Mouse (Mus musculus): Measurements from ENCODE around the gene Csrnp3.
"Not testable (repeated sequence)": the region's sequence is repeated elsewhere in the genome, so short reads cannot be mapped to it uniquely, and the experiment has no call there.

Csrnp3 gene

GRCm38 (mm10) chr2:65845551-65845950 is at the start of gene Csrnp3:
TSS of gene Csrnp3 (plus strand) at chr2:65845767.
- DNase-seq (ENCODE audit: low spot score): no peak

DNA sequence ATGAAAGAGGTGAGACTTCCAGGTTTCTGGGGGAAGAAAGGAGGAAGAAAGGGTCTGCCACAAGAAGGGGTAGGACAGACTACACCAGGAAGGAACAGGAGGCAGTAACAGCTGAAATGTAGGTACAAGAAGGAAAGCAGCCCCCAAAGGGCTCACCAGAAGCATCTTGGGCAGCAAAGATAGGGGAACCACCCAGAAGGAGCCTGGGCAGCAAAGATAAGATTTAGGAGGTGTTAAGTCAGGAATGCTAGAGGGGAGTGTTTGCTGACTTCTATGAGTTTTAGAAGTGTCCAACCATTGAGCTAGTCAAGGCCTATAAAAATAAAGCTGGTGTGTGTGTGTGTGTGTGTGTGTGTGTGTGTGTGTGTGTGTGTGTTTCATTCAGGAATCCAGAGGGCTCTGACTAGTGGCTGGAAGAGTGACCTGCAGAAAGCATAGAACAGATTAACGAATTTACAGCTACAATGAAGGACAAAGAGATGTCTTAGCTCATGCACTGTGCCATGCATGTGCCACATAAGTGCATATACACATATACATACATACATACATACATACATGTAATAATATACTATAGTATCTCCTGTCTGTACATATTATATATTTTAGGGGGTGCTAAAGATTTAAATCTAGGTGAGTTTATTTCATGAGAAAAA is 44.4 kb upstream of the Csrnp3 start:
- no peak for DNase-seq (ENCODE audit: low spot score)

- no peak for DNase-seq (ENCODE audit: low spot score)
These were observed 39.0 kb upstream of the Csrnp3 start for GRCm38 (mm10) chr2:65806556-65806955.

- DNase-seq (ENCODE audit: low spot score): not testable (repeated sequence)
These were observed 34.4 kb upstream of the Csrnp3 start for GRCm38 (mm10) chr2:65811203-65811602.

DNA sequence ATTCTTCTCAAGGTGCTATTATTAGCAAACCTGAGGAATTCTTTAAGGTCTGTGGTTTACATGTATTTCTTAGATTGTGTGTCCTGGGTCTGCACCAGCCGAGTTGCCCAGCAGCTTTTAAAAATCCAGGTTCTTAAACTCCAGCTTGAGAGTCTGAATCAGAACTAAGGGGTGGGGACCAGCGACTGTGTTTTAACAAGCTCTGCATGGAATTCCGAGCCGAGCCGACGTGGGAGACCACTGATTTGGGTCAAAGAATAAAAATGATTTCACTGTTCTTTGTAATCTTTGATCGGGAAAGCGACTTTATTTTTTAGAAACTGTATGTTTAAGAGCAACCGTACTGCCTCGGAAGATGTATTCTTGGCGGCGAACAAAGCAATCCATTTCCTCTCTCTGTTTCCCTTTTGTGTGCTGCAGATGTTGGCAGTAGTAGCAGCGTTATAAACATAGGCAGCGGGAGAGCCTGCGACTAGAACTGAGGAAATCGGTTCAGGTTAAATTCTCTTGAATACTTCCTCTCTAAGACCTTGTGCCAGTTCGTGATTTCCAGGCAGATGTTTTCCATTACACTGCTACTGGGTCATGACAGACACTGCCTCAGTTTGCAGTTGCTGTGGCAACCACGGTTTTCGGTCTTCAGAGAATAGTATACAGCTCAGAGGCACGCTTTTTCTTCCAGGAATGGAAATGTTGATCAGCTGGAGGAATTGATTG is 27.3 kb upstream of the Csrnp3 start:
- DNase-seq (ENCODE audit: low spot score): peak; percentile 28

GRCm38 (mm10) chr2:65820114-65820769 is 25.3 kb upstream of the Csrnp3 start:
- DNase-seq (ENCODE audit: low spot score): no peak

DNA sequence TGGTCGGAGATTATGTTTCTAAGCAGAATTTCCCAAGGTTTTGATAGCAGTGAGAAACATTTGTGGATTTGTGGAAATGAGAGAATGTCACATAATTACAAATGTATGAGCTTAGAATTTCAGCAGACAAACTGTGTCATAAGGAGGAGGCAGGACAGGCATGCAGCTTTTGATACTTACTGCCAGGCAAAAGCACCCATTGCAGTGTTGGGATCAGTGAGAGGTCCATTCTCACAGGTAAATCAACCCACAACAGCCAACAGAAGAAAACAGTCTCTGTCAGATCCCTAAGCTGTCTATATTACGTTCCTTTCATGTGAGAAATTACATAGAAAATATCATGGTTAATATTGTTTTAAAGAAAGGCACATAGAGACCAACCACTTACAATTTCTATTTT is 19.3 kb upstream of the Csrnp3 start:
- no peak for DNase-seq (ENCODE audit: low spot score)

GRCm38 (mm10) chr2:65826801-65827200 is 18.8 kb upstream of the Csrnp3 start:
- DNase-seq (ENCODE audit: low spot score): no peak

DNA sequence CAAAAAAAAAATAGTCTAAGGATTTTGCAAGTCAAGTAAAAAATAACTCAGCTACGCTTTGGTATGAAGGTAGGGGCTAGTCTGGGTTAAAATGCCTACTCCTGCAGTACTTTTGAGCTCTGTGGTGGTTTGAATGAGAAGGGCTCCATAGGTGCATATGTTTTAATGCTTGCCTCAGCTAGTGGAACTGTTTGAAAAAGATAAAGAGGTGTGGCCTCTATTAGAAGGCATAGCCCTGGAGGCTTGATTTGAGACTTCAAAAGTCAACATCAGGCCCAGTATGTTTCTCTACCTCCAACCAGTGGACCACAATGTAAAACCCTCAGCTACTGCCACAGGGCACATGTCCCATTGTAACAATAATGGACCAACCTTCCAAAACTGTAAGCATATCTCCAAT is 16.9 kb upstream of the Csrnp3 start:
- no peak for DNase-seq (ENCODE audit: low spot score)

DNA sequence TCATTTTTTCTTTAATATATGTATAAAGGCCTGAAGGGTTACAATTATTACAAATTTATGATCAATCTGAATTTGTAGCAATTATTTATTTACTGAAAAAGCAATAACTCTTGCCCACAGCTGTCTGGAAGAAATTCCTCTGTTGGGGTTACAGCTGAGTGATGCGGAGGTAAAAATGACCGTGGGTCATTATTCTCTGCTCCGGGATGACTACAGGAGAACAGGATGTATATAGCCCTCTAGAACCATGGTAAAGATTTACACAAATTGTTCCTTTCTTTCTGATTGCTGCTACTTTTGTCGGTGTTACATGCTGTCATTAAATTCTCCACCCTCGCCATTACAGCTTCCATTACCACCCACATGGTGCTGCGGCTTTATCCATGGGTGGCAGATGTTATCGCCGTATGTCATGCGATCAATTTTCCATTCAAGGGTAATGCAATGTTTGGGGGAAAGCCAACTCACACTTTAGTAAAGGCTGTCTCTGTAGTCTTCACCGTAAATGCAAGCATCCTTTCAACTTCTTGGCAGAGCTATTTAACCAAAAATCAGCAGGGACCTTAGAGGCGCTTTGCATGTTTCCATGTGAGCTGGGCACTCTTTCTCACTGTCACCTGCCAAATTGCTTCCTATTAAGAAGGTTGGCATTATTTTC is 12.7 kb upstream of the Csrnp3 start:
- DNase-seq (ENCODE audit: low spot score): no peak

- no peak for DNase-seq (ENCODE audit: low spot score)
These were observed 12.1 kb upstream of the Csrnp3 start for GRCm38 (mm10) chr2:65833421-65833820.

- no peak for DNase-seq (ENCODE audit: low spot score)
These were observed 4.0 kb upstream of the Csrnp3 start for GRCm38 (mm10) chr2:65841606-65842005.

DNA sequence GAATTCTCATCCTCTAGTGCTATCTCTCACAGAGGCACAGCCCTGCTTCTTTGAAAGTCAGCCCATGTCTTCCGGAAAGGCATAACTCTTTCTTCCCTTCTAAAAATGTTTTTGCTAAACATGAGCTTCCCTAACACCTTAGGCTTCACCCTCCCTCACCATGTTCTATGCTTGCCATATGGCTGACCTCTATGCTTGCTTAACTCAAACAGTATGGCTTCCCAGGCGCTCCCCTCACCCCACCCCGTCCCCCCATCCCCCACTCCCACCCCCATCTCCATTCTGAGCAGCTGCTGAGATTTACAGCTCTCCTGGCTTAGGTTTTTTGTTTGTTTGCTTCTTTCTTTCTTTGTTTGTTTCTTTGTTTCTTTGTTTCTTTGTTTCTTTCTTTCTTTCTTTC is 3.2 kb upstream of the Csrnp3 start:
- no peak for DNase-seq (ENCODE audit: low spot score)

DNA sequence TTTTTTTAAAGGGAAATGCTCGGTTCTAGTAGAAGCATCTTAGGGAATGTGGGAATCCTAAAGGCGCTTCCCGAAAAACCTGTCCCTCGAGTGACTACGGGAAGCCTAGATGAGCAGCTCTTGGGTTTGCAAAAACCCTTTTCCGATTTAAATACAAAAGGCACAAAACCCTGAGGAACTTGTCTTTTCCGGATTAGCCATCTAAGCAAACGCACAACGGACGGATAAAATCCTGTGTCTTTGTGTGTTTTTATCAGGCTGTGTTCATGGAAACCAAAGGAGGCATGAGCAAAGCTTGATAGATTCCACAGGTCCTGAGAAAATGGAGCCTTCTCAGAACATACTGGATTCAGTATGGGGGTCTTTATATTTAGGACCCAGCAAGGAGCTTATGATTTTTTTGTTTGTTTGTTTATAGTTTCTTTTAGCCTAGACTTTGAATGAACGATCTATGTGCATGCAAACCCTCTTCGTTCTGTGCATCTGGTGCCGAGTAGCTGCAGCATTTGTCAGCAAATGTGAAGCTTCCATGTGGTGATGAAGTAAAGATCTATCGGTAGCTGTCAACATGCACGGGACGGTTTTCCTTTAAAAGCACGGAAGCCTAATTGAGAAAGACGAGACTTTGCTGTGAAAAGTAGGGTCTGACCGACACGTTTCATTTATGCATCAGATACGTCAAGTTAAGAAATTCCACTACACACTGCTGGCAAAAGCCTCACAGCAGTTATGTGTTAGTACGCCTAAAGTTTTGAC is 611 bp downstream of the Csrnp3 start:
- DNase-seq (ENCODE audit: low spot score): no peak

- no peak for DNase-seq (ENCODE audit: low spot score)
These were observed 2.0 kb downstream of the Csrnp3 start for GRCm38 (mm10) chr2:65847463-65848110.

DNA sequence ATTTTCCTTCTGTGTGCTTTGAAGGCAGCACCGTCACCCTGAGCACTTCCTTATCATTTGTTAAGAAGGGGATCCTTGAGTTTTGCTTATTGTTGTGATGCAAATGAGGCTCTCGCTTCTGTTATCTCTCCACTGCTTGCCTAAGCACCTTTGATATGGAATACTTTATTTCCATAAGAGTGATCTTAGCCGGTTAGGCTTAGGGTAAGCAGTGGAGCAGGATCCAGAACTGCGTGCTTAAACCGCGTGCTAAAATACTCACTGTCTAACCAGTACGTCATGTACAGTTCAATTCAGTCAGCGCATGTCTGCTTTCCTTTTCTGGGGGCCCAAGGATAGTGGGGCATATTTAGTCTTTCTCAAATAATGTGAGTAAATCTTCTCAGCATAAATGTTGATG is 3.1 kb downstream of the Csrnp3 start:
- DNase-seq (ENCODE audit: low spot score): no peak

- not testable (repeated sequence) for DNase-seq (ENCODE audit: low spot score)
These were observed 4.7 kb downstream of the Csrnp3 start for GRCm38 (mm10) chr2:65850282-65850681.

DNA sequence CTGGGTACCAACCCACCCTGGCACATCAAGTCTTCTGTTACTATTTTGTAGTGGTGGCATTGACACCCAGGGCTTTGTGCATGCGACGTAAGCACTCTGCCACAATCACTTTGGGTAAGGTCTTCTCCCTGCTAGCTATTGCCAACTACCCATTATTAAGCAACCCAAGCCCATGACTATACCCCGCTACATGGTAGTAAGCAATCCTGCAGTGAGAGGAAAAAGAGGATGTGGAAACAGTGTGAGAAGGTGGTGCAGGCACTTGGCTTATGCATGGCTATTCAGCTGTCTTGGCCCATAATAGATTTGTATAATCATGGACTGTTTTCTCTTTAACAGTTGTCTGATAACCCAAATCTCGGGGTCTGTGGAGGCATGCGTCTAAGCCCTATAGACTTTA is 11.2 kb downstream of the Csrnp3 start:
- no peak for DNase-seq (ENCODE audit: low spot score)

DNA sequence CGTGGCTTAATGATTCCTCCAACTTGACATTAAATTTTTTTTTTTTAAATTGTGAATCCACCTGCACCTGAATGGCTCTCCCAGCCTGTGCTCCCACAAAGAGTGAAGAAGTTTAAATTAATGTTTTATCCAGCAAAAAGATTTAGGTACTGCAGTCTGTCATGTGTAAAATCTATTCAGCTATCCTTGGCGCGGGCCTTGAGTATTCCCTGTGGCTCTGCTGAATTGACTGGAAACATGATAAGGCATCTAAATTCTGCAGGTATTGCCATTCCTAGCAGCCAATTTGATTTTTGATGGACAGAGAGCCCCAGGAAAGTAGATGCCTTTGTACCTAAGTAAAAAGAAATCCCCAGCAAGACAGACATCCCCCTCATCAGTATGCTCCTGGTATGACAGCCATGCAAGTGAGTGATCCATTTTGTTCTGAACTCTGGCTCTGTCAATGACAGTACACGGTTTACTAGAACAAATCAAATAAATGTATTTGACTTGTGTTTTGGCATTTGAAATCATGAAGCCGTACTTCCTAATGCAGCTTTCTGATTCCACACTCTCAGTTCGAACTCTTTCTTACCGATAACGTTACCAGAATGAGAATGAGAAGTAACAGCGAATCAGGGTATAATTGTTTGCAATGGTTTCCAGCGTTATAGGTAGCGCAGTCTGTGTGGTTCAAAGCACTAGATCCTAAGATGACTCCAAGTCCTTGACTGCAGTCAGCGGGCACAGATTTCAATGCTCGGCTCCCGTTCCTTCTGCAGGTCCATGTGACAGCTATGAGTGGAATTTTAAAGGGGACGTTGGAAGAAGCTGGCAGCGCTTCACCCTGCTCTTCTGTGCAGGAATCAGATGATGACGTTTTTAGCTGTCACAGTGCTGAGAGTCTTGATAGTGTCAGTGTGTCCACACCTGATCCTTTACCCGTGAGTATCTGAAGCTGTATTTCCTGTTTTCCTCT is 14.5 kb downstream of the Csrnp3 start:
- DNase-seq (ENCODE audit: low spot score): no peak

DNA sequence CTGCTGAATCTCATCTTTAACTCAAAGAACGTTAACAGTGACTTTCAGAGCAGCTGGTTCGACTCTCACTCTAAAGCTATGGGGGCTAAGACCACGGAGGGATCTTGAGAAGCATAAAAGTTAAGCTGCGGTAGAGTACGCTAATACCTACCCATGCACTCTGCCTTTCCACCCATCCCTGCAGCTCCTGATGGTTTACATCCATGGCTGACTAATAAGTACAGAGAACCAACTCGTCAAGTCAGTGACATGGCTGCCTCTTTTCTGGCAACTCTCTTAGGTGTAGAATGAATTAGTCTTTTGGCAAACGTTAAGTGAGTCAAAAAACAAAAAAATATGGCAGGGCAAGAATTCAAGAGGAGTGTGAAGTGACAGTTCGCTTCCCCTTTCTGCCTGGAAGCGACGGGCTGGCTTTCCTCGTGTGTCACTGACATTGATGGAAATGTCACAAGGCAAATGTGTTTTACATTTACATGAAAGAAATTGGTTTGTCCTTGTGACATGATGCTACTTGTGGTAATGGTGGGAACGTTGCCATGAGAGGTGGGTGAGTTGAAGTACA is 19.3 kb downstream of the Csrnp3 start:
- DNase-seq (ENCODE audit: low spot score): no peak
